Mouse (Mus musculus): ENCODE measurements at regions not wholly inside any gene's neighbourhood (a gene's known extent, or its start where the extent isn't known, plus 50 kb on each side); places are given as distances from the start of the nearest gene placed in this dataset.

- no peak for DNase-seq (ENCODE audit: low spot score)
Observed at GRCm38 (mm10) chr1:82168949-82169348, 64.0 kb upstream of the Gm9747 start.

- no peak for DNase-seq (ENCODE audit: low spot score)
Observed at GRCm38 (mm10) chr1:82180427-82180826, 52.5 kb upstream of the Gm9747 start.

Measured in lung, postnatal 25 days (tissue).